Mouse (Mus musculus): ENCODE results near the gene Il1rl1.

The Il1rl1 gene

DNA sequence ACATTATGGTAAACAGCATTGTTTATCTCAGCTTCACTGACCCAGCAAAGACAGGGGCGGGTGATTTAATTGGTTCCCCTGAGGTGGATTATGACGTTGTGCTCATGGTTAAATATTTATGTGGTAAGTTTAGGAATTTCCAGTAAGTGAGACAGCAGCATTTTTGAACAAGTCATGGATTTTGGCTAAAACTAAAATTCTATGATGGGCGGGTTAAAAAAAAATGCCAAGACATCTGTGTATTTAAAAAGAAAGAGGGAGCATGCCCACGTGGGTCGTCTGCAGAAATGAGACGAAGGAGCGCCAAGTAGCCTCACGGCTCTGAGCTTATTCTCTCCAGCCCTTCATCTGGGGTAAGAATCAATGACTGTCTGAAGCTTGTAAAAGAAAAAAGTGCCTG, 10.1 kb downstream of the Il1rl1 start:
- DNase-seq: no peak

DNA sequence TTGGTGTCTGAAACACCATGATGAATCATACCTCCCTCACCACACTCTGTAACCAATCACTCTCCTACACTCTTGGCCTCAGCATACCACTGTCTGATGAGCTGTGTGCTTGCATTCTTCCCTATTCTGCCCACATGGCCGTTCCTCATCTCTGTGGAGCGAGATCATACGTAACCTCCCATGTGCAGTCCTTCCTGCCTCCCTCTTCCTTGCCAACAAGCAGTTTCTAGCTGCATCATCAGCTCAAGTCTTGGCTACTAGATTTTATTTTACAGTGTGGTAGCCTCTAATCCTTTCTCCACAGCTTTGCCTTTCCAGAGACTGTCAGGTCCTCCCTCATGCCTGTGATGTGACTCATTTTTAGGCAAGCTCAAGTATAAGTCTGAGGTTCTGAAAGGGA, 15.4 kb downstream of the Il1rl1 start:
- DNase-seq: no peak

DNA sequence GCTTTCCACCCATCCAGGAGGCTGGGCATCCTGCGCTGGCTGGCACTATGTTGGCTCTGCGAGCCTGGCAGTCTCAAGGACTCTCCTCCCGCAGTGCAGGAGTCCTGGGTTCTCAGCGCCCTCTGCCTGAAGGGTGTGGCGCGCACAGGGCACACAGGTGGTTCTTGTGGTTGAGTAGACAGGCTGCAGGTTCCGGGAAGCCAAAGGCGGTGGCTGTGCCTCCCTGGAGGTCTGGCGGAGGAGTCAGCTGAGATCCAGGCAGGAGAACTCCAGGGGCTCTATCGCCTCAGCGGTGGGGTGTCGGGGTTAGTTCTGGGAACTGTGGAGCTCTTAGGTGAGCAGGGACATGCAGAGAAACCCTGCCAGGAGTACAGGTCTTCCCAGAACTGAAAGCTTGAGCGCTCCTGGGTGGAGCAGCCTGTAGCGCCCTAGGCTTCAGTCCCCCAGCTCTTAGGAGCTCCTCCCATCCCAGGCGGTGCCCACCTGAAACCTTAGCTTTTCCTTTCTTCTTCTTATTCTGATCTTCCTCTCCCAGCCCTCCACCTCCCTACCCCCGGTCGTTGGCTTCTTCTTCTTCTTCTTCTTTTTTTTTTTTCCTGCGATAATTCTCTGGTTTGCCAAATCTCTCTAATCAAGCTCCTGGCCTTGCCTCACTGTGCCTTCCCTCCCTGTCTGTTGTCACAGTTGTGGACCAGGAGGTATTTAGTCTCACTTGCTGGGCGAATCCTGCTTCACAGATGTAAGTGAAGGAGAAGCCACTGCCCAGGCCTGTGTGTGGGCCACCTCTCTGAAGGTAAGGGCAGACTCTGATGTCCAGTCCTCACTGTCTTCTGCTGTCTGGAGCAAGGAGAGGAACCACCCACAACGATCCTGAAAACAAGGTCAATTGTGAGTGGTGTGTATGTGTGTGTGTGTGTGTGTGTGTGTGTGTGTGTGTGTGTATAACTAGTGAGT, 36.4 kb downstream of the Il1rl1 start, which contains the start of gene Il18r1:
TSS of gene Il18r1 (plus strand) at position 76 of the 954 bp plus-strand sequence.
- peak; percentile 53 to 70 for DNase-seq

- DNase-seq: no peak
Measured at GRCm38 (mm10) chr1:40467306-40467705, 37.9 kb downstream of the Il1rl1 start.

DNA sequence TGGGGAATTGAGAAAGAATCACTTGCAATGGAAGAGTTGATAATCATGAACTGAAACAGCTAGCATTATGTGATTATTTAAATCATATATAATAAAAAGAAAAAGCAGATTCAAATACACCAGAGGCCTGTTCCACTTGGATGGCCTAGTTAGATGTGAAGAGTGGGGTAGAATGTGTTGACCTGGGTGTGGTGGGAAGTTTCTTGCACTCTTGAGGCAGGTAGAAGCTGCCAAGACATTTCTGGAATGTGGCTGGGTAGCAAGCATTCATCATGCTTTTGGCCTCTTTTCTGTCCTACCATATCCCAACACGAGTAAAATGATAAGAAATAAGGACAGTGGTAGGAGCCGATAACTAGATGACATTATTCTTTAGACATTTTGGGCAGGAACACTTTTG, 39.4 kb downstream of the Il1rl1 start:
- DNase-seq: no peak

DNA sequence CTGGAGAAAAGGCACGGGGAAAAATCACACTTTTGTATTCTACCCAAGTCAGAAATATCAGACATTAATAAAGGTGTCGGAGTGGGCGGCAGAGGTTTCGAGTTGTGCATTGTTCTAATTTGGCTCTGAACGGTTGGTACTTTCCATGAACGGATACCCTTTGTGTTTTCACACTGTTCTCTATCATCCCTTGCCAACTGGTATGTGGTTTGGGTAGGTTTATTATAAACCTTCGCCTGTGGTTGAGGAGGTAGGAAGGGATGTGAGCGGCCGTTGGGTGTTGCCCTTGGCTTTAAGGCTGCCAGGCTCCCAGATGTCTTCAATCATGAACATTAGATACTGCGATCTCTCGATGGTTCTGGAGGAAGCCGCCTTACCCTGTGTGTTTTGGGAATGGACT, 40.5 kb downstream of the Il1rl1 start:
- no peak for DNase-seq

- no peak for DNase-seq
Measured at GRCm38 (mm10) chr1:40472401-40472800, 43.0 kb downstream of the Il1rl1 start.

GRCm38 (mm10) chr1:40473640-40474039, 44.3 kb downstream of the Il1rl1 start:
- DNase-seq: no peak

DNA sequence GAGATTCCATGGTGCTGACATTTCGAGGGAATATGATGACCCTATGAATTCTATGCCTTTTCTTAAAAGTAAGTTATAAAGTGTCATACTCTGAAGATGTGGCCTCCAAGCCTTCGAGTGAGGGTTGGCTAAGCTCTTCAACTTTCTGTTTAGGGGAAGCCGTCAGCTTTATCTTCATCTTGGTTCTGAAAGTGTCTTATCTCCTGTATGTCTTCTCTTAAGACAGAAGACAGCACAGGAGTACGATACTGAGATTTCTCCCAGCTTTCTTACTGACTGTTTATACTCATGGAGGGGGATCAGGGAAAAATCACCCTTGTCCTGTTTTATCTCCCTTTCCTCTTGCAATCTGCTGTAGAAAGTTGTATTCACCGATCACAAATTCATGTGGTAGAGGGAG, 45.0 kb downstream of the Il1rl1 start:
- DNase-seq: no peak

DNA sequence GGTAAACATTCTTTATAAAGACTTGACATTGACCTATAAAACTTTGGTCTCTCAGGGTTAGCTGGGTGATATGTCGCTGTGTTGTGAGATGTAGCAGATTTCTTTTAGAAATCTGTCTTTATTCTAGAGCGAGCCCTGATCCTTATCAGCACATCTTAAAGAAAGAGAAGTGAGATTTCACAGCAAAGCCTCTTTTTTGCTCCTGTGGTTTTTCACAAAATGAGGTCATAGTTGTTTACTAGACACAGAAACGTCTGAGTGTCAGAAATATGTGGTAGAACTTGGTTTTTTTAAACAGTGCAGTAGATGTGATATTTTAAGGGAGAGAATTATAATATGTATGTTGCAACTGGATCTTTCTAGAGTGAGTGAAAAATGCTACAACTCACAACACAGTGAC, 46.3 kb downstream of the Il1rl1 start:
- DNase-seq: no peak

DNA sequence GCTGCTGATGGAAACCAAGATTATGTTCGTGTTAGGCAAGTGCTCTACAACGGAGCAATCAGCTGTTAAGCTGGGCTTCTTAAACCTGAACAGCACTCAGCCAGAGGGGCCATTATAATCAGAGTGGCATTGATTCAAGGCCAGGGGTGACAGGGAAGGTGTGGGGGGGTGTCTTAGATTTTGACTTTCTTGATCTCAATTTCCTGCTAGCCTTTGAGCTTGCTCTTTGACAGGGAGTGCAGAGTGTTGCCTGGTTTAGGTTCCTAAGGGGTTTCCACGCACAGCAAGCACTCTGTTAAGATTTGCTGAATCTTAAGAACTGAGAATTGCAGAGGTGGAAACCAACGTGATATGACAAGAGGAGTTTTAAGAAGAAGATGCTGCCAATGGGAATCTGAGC, 47.4 kb downstream of the Il1rl1 start:
- no peak for DNase-seq

DNA sequence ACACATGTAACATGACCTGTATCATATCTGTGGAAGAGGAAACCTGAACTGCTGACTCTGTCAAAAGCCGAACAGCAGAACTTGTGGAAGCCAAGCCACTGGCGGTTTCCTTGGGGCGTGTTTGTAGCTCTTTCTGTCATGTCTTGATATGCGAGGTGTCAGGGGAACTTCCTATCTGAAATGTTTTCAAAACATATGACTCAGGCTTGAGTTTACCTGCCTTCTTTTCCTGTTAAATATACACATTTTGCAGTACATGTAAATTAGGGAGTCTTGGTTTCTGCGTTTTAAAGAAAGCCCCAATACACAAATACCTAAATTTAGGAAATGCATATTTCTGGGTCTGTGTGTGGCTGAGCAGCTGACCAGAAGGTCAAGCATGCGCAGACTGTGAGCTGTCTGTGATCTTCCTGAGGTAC, 50.1 kb downstream of the Il1rl1 start:
- peak in 1 of 2 experiments; percentile 40 for DNase-seq

GRCm38 (mm10) chr1:40494594-40494993, 65.2 kb downstream of the Il1rl1 start:
- DNase-seq: no peak

DNA sequence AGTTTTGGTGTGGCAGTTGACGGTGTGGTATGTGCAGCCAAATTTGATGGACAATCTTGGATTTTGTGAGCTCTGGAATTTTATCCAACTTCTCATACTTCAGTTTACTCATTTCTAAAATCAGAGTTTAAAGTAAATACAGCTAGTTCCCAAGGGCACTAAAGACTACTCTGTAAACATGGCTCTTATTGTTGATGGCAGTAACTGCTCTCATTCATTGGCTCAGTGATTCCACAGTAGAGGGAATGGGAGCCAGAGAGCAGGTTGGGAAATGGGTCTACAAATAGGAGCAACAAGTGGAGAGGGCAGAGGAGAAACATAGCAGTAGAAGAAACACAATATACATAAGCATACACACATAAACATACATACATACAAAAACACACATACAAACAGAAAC, 70.3 kb downstream of the Il1rl1 start:
- DNase-seq: no peak

DNA sequence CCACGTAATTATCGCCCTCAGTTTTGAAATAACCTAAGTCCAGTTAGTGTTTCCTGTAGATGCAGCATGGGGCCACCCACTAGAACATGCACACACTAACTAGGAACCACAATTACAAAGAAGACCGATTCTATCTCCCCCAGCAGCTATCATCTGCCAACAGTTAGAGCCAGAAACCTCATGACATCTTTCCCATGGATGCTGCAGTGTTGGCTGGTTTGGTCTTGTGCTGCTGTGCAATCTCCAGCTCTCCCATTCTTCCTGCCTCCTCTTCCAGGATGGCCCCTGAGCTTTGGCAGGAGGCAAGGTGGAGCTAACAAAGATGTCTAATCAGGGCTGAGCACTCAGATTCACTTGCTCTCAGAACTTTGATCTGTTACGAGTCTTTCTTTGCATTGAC, 71.8 kb downstream of the Il1rl1 start:
- no peak for DNase-seq

DNA sequence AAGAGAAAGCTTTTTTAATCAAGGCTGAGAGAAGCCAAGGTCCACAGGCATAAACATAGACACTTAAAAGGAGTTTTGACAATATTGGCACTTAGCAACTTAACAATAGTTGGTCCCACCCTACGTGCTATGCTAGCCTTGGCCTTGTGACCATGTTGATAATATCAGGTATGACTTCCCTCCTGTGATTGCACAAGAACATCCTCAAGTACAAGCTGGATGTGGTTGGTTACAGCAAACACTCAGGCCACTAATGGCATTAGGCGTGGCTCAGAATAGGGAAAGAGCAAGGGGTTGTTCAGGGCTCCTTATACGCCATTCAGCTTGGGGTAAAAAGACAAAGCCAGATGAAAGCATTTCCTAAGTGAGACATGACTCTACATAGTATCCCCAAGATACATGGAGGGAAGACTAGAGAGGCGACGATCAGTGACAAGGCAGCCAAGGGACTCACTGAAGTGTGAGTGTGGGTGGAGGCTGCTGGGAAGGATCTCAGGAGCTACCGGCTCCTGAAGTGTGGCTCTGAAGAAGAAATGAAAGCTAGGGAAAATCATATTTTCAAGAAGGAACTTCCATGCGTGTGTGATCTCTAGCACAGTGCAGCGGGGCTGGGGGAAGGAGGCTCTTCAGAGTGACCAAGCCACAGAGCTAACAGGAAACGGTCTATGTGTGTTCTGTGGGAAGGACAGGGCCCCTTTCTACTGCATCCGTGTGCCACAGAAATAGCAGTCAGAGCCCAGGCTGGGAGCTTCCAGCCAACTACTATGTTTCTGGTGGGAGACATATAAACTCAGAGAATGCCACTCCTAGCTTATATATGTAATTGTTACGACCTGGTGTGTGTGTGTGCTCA, 72.4 kb downstream of the Il1rl1 start:
- no peak for DNase-seq

DNA sequence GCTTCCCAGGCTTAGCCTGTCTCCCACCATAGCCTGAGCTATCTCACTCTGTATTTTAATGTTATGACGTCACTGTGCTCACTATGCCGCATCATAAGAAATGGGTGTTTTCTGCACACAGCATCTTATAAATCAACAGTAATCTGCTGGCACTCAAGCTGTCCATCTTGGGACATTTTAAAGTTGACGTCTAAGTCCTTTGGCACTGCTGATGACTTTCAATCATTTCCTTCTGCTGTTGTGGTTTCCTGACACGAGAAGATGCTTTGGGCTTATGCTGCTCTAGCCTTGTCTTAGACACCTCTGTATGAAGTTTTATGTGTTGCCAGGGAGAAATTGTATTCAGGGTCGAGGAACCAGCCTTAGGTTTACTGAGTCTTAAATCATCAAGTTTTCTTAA, 75.2 kb downstream of the Il1rl1 start:
- no peak for DNase-seq
